Mouse (Mus musculus) embryo, embryonic 11 days (tissue): ENCODE results near the gene Spred2.
A peak's percentile ranks its signal among the peaks of the same experiment; 100 is the strongest.

Experiments used
- DNase-seq: peaks from one replicate; pipeline ENCODE4 v3.0.0-alpha.2; 2015

The Spred2 gene

DNA sequence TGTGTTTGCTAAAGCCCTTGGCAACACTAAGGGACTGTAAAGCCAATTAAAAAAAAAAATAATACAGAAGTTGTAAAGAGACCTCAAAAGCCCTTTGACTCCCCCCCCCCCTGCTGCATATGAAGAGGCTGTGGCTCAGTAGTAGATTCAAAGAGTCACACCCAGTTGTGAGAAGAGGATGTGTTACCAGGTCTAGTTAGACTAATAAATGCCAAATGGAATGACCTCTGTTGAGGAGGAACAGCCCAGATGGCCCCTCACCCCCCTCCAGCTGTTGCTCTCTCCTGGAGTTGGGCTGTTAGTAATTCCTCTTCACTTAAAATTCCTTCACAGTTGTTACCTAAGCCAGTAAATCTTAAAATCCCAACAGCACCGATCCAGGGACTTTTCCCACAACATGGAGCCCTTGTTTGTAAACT lies 62.3 kb downstream of the Spred2 start:
- DNase-seq: peak; percentile 56

DNA sequence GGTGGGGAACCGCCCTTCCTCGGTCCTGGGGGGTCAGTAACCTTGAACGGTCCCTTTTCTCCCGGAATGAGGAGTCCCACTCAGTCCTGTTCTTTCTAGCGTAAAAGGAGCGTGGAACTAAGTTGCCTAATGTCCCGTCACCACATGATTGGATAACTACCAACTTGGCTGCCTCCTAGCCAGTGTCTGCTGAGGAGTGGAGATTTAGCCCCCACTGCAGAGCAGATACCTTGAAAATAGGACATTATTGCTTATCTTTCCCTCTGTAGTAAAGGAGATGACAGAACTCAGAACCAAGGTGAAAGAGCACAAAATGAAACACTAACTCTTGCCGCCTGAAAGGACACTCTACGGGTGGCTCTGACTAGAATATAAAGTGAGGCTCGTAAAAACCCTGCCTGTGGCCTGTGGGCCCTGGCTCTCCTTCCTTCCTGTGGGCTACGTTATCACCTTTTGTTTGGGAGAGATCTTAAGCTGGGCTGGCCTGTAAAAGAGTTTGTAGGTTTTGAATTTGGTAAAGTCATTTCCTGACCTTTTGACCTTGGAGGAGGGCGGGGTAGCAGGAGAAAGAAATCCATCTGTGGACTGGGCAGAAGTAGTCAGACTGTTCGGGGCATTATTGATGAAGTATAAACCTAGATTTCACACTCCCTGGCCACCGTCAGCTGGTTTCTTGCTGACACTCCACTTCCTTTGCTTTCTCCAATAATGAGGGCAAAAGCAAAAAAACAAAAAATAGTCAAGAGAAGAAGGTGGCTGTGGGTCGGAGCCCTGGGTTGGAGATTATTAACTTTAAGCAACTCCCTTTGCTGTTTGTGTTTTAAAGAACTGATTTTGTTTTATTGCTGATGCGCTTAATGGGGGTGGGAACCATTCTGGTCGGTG lies 62.9 kb downstream of the Spred2 start:
- peak; percentile 52 for DNase-seq

DNA sequence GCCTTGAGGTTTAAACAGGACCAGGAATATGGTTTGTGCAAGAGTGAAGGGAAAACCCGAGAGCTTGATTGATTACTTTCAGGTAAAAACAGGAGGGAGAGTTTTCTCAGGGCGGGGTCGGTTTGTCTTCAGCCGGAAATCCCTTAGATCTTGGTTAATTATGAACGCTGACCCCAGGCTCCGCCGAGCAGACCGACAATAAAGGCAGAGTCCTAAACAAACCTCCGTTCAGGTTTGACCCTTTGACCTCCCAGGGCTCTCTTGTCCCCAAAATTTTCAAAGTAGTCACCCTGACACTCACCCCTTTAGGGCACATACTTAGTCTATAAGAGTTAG lies 63.5 kb downstream of the Spred2 start:
- no peak for DNase-seq

DNA sequence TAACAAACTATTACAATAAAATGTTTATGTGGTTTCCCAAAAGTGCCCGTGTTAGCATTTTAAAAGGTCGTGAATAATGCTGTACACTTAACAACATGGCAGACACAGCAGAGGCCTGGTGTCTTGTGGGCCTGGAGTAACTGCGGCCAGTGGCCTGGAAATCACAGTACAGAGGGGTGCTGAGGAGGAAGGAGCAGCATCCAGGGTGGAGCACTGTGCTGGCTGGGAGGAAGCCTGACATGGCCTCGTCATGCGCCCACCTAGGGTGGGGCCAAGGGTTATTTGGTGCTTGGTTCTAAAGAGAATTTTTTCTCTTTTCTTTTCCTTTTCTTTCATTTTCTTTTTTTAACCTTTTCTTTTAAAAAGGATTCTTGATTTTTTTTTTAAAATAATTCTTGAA lies 64.0 kb downstream of the Spred2 start:
- no peak for DNase-seq

DNA sequence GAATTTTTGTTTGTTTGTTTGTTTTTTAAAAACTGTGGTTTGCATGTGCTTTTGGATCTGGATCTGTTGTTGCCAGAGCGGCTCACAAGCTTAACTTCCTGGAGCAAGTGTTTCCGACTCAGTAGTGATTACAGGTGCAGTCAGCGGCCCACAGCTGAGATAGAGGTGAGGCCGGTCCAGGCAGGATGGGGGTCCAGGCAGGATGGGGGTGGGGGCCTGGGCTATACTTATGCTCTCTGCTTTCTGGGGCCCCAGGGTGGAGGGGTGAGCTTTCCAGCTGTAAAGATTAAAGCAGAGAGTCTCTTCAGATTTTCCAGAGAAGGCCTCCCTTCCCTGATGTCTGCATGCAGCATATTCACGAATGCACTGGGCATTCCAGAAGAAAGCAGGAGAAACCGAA lies 64.5 kb downstream of the Spred2 start:
- no peak for DNase-seq

DNA sequence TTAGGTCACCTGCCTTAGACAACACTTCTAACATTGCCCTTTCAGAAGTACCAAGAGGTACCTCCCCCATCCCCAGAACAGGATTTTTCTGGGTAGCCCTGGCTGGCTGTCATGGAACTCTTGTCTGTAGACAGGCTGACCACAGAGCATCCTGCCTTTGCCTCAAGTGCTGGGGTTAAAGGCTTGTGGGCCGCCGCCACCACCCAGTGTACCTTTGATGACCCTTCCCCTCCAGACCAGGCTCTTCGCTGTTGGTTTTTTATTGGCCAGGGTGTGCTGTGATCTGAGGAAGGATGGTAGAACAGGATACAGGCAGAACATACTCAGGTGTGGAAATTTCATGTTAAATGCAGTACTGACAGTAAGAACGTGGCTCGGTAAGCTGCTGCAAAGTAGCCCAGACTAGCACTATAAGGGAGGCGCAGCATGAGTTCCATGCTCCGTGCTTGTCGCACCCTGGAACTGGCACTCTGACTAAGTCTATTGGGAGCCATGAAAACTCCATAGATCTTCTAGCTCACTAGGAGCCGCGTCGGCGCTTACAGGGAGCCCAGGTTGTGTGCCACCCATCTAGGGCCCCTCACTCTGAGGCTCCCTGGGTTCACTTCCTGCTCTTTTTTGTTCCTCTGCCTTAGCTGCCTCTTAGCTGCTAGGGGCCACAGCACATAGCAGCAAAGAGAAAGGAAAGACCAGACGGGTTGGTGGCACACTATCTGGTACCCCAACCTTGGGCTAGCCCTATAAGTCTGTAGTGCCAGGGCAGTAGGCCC lies 65.2 kb downstream of the Spred2 start:
- DNase-seq: no peak

DNA sequence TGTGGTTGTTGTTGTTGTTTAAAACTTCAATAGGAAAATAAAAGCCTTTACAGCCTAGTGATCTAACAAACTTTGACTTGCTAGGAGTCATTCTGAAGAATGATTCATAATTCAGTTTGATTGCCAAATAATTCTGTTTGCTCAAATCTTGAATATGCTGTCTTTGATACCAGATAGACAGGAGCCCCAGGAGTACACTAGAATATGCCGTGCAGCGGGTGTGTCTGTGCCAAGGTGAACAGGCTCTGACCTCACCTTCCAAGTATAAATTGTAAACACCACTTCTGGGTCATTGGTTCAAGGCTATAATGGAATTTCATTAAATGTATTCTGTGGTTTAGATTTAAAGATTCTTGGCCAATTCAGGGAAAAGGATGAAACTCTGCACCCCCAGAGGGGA lies 66.6 kb downstream of the Spred2 start:
- no peak for DNase-seq

DNA sequence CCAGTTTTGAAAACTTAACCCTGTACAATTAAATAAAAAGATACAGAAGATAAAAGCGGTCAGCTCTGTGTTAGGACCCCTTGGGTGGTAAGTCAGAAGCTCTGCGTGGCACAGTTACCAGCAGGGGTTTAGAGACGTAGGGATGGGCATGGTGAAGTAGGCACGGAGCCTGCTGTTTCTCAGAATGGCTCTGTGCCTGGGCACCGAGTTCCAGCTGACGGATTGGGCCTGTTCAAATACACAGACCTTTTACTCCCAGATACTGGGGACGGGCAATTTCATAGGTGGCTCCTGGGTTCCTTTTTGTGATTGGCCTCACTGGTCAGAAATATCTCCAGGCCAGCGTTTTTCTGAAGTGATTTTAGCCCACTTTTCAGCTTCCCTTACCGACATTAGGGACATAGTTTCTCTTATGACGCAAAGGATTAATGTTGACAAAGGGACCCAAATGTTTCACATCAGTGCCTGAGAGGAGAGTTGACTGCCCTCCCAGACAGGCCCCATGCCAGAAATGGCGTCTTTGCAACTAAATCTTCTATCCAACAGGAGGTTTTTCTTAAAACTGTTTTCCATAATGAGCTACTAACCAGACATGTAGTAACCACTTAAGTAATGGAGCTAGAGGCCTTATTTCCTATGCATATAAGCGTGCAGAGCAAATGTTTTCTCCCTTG lies 67.3 kb downstream of the Spred2 start:
- DNase-seq: no peak

DNA sequence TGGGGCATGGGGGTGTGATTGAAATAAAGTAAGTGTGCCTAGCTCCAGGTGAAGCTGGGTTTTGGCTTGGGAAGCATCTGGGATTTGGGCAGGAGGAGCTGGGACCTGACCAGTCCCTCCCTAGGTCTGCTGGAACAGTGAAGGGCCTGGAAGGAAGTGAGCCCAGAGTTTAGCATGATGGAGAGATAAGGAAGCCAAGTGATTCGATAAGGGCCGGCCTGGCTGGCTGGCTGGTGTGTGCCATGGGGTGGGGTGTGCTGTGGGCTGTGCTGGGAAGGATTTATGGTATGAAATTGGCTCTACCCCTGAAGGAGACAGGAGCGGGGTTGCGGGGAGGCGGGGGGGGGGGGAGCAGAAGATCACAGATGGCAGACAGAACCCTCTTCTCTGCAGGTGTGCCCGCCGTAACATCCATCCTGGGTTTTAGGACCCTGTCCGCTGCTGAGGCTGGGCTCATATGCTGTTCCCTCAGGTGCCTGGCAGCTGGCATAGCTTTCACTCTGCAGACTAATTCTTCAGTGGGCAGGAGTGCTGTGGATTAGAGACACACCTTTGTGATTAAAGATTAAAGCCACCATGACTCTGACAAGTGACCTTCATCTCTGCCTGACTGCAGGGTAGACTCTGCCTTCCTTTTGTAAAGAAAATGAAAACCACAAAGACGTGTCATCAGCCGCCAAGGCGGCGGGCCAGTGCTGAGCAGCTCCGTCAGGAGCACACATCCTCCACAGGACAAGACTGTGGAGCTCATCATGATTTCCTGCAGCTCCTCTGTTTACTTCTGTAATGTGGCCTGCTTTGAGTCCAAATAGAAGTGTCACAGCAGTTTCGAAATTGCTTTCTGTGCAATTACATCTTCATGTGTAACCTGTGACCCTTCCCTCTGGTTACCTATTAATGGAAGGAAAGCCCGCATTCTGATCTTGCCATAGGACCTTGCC lies 68.4 kb downstream of the Spred2 start:
- no peak for DNase-seq

DNA sequence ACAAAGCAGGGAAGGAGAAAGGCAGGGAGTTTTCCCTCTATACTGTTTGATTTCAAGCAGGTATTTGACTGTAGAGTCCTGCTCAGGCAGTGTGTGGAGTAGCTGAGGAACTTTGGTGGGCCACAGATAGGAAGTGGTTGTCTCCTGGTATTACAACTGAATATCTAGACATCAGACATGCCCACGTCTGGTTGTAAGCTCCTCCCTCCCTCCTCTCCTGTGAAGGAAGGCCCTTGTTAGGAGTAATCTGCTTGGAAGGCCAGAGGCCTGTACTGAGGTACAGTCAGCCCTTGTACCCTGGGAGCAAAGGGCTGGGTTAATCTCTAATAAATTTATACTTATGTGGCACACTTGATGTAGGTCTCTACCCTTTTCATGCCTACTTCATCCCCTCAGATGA lies 69.6 kb downstream of the Spred2 start:
- DNase-seq: no peak

DNA sequence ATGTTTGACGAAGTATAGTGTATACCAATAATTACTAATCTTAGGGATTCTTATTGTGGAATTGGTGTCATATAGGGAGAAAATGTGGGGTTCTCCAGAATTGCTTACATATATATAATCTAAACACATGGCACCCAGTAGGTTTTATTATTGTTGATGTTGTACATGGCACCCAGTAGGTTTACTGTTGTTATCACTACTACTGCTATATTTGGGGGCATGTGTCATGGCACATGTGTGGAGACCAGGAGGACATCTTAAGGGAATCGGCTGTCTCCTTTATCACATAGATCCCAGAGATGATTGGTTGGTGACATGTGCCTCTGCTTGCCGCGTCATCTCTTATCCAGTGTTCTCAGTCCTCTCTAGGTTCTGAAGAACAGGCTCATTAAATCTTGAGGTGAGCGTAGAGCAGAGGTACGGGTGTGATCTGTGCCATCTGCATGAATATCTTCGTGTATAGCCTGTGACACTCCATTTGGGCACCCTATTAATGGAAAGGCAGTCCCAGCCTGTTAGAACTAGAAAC lies 70.2 kb downstream of the Spred2 start:
- DNase-seq: no peak

DNA sequence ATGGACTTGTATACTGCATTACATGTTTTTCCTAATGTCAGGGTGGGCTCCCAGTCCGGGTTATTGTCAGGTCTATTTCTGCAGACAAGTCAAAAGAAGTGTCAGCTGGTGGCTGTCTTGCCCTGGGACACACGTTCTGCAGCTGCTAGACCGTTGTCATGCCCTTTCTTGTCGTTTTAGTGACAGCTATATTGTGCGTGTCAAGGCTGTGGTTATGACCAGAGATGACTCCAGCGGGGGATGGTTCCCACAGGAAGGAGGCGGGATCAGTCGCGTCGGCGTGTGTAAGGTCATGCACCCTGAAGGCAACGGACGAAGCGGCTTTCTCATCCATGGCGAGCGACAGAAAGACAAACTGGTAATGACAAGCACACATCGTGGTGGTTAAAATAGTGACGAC lies 73.8 kb downstream of the Spred2 start:
- DNase-seq: no peak

DNA sequence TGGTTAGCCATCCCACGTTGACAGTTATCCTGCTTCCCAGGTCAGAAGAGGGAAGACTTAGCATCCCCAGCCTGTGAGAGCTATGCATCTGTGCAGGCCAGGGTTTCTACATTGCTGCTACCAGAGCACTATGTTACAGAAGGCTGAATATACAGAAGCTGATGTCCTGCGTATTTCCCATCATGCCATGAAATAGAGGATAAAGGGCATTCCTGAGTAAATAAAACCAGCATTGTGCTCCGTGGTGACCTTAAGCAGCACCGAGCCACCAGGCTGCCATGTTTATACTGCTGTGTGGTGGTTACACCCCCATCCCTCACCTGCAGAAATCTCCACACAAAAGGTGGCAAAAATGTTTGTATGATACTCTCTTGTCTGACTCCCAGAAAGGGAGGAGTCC lies 78.7 kb downstream of the Spred2 start:
- no peak for DNase-seq

DNA sequence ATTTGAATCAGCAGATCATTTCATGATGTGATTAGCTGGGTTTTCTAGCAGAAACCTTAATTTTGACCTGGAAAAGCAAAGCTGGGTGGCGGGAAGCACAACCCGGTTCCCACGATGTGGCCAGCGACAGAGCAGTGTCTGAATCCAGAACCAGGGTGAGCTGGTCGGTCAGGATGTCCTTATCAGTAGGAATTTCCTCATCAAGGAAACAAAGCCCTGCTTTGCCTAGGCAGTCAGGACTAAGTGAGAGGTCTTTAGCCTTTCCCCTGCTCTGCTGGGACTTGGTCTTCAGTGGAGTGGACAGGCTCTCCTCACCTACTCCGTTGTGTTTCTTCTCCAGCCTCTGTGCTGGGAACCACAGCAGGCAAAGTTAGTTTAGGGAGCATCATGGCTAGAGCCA lies 83.5 kb downstream of the Spred2 start:
- DNase-seq: no peak

DNA sequence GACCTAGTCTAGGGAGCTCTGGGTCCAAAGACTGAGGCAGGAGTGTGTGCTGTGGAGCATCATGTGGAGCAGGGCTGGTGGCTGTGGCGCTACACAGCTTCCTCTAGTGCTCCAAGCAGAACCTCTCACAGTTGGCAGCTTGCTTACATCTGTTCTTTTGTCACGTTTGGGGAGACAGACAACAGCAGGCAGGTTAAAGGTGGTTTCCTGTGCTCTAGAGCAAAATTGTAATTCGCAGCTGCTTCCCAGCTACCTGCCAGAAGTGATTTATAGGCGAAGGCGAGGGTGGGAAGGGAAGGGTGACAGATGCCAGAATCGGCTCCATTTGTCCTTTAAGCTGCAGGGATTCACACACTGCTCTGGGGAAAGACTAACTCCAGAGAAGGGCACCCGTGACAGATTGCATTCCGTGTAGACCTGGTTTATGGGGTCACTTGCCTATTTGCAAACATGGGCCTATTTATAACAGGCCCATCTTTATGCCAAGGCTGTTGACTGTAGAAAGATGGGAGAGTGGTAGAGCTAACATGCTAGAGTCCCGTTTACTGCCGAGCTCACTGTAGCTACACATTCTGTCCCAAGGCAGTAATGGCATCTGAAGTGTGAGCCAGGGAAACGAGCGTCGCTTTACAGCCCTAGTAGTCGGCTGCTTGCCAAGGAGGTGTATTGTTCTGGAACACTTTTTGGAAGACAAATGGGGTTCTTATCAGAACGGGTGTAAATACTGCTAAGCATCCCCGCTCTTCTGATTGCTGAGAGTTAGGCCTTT lies 87.2 kb downstream of the Spred2 start:
- DNase-seq: peak; percentile 66

DNA sequence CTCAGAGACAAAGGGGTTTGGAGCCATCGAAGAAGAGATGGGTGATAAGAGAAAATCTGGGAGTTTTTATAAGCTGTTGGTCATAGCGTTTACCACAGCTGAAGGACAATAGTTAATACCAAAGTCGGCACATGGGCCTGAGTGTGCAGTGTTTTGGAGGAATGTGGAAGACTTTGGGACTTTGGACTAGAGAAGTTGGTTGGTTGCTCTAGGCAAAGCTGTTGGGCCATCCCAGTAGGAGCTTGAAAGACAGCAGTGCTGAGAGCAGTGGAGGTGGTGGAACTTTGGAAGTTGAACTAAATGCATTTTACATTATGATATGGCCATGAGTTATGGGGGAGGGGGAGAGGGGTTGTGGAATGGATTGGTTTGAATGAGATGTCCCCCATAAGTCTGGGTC lies 89.2 kb downstream of the Spred2 start:
- DNase-seq: no peak

DNA sequence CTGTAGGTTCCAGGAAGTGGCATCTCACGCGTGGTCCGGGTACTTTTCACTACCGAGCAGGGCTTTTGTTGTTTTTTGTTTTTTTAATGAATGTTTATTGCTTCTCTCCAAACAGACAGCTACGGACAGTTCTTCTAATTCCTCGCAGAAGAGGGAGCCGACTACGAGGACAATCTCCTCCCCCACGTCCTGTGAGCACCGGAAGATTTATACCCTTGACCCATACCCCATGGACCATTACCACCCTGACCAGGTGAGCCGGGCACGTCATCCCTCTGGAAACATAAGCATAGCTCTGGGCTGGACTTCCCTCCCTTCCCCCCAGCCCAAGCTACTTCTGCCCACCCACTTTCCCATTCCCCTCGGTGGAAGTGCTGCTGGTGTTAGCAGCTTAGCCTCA lies 93.8 kb downstream of the Spred2 start:
- no peak for DNase-seq

DNA sequence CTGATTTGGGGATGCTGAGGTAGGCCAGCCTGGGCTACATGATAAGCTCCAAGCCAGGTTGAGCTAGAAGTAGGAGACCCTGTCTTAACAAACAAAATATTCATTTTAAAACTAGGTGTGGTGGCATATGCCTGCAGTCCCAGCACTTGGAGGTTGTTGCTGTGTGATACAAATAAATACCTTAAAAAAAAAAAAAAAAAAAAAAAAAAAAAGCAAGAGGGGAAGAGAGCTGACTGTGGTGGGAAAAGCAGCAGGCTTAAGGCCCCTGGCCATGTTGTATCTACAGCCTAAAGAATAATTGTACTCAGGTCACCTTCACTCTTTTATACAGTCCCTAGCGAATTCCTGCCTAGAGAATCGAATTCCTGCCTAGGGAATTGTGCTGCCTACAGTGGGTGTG lies 94.7 kb downstream of the Spred2 start:
- no peak for DNase-seq

DNA sequence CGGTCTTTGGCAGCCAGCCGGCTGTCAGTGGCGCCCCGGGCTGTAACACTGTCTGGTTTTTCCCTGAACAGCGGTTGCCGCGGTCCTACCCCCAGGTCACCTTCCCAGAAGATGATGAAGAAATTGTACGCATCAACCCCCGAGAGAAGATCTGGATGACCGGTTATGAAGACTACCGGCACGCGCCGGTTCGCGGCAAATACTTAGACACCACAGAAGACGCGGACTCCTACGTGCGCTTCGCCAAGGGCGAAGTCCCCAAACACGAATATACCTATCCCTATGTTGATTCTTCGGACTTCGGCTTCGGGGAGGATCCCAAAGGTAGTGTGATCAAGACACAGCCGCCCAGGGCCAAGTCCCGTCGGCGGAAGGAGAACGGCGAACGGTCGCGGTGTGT lies 96.5 kb downstream of the Spred2 start:
- DNase-seq: no peak

DNA sequence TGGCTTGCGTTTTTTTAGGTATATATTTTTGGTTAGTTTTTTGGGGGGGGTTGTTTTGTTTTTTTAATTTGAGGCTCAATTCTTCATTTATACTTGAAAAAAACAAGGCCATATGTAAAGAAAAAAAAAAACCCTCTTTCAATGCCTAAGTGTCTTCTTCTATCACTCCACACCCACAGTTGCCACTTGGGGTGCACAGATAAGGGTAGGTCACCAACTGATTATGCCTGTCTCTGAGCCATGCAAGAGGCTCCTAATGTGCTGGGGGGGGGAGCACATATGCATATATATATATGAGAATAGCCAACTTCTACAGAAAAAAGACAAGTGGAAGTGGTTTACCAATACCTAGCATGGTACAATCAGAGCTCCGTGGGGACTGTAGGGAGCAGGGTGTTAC lies 98.3 kb downstream of the Spred2 start:
- no peak for DNase-seq

DNA sequence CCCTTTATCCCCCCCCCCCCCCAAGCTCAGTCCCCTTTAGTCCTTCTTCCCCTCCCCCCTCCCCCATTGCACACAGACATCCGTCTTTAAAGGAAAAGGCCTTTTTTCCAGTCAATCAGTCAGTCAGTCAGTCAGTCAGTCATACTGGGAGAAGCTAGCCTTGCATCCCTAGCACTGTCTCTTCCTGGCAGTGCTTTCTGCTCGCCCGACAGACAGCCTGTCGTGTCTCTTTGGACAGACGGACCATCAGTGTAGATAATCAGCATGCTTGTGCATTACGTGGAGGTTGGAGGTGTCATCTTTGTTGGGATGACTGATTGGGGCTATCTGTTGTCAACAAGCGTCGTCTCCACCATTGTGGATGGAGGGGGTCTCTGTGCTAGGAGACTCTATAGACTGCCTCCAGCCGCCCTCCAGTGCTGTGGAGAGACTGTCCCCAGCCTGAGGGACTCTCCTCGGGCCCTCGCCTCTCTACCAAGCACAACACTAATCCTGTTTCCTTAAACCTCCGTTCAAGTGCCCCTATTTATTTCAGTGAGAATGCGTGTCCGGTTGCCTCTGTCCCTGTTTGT lies 98.8 kb downstream of the Spred2 start:
- no peak for DNase-seq
